Mouse (Mus musculus) stomach, postnatal 0 days (tissue): ENCODE data around the gene Krt34. TPM values are rescaled to one million over a fixed set of nuclear protein-coding genes. Genes with fewer than 3 reads are reported as not detected.

Experiments
- ATAC-seq: fragments of 200-750 bp; cut with Nextera tagmentation; 2 replicates; pipeline ENCODE4 v1.8.0; 2017; ENCODE audit not compliant: low FRiP score, low TSS enrichment
- DNase-seq: peaks from one replicate; pipeline ENCODE4 v3.0.0-alpha.2; 2016; ENCODE audit warnings: low spot score
- H3K27ac ChIP-seq: fragments of 300-500 bp; sonication (generic); replicated peaks from 2 replicates; pipeline ENCODE4 v1.5.1; 2014; ENCODE audit warnings: mild to moderate bottlenecking, control low read depth
- H3K27me3 ChIP-seq: fragments of 300-500 bp; sonication (generic); 2 replicates; pipeline ENCODE4 v1.6.1; 2014; ENCODE audit warnings: low read length; ENCODE audit not compliant: control insufficient read depth, insufficient read depth
- H3K36me3 ChIP-seq: fragments of 300-500 bp; sonication (generic); 2 replicates; pipeline ENCODE4 v1.6.1; 2014; ENCODE audit warnings: low read length, mixed read lengths; ENCODE audit not compliant: control insufficient read depth, insufficient read depth
- H3K4me1 ChIP-seq: fragments of 300-500 bp; sonication (generic); replicated peaks from 2 replicates; pipeline ENCODE4 v1.6.1; 2014; ENCODE audit warnings: antibody characterized with exemption; ENCODE audit not compliant: control insufficient read depth, insufficient read depth
- H3K4me2 ChIP-seq: fragments of 300-500 bp; sonication (generic); replicated peaks from 2 replicates; pipeline ENCODE4 v1.6.1; 2014; ENCODE audit warnings: low read depth, mild to moderate bottlenecking, control low read depth, moderate library complexity
- H3K4me3 ChIP-seq: fragments of 300-500 bp; sonication (generic); 2 replicates; pipeline ENCODE4 v1.5.1; 2014; ENCODE audit warnings: low read depth, low read length, control low read depth
- H3K9ac ChIP-seq: fragments of 300-500 bp; sonication (generic); 2 replicates; pipeline ENCODE4 v1.6.1; 2014; ENCODE audit warnings: mild to moderate bottlenecking, low read length, control low read depth, mixed read lengths
- H3K9me3 ChIP-seq: fragments of 300-500 bp; sonication (generic); 2 replicates; pipeline ENCODE4 v1.6.1; 2016; ENCODE audit warnings: low read length; ENCODE audit not compliant: control insufficient read depth
- CTCF ChIP-seq: IDR thresholded peaks from 2 replicates; pipeline ENCODE4 v1.5.1; 2016; ENCODE audit warnings: antibody characterized with exemption, low read depth, mild to moderate bottlenecking, moderate library complexity
- EP300 ChIP-seq: optimal IDR thresholded peaks from 2 replicates; pipeline ENCODE3; 2016; ENCODE audit warnings: antibody characterized with exemption
- WGBS: fragments of 180-500 bp; shearing (Covaris S2); extraction: QIAGEN DNeasy Blood & Tissue Kit; methylation state at CpG from one replicate; pipeline ENCODE4 v1.1.7; 2014; 5-methylcytosine and 5-hydroxymethylcytosine counted together
- polyA plus RNA-seq: library from polyadenylated mRNA; unstranded; fragments of >200 nt; fragmentation: Nextera tagmentation; extraction: Ambion mirVana; gene quantifications from 2 replicates; pipeline ENCODE4 v1.2.1, GENCODE M21; 2015

Krt34 gene
- polyA plus RNA-seq, 1 experiment from 2014 or later = 1.0 TPM

DNA sequence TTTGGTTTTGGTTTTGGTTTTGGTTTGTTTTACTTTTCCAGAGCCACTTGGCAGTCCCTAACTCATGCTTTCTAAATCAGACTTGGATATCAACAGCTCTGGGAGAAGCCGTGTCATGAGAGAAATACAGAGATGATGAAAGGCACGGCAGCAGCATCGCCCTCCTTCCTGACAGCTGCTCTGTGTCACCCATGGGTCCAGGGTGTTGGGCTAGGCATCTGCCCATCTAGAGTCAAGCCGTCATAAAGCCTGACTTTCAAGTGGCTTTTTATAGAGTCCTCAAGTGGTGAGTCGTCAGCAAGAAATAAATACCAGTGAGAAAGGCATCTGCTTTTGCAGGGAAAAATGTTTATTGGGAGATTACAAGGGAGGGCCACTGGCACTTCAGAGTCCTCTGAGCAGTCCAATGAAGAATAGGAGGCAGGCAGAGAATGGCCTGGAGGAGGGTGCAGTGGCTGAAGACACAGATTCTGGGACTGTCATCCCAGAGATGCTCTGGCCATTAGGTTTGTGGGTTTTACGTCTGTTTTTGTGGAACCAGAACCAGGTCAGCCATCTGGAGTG is 5.0 kb upstream of the Krt34 start:
- 74% methylated on average over 6 of the region's 6 CpGs for WGBS
- H3K27ac ChIP-seq = no peak overlapping the region
- H3K4me2 ChIP-seq = no peak overlapping the region
- H3K9ac ChIP-seq = no peak overlapping the region
- H3K4me3 ChIP-seq = no peak overlapping the region
- no peaks in the 10 kb centered on the region for H3K9me3 ChIP-seq
- TF ChIP-seq CTCF (no peak), EP300 (no peak)
- H3K36me3 ChIP-seq = no peaks in the 10 kb centered on the region
- H3K4me1 ChIP-seq = no peaks in the 10 kb centered on the region
- no peak for ATAC-seq
- DNase-seq = no peak
- no peaks in the 10 kb centered on the region for H3K27me3 ChIP-seq

DNA sequence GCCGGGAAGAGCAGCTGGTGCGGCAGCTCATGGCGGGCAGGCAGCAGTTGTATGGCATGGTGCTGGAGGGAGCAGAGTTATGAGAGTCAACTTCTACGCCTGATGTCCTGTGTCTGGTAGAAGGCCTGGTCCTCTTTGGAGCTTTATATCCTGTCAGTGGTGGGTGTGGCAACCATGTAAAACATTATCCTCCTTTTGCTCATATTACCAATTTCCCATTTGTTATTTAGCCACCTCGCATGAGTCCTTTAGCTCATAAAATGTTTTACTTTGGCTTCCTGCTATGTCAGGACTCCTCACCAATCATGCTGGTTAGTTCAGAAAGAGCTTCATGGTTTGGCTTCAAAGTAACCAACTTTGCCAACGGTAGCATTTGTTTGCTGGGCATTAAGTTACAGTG is 11.6 kb downstream of the Krt34 start, which contains the start of gene Krt33b:
Gene Krt33b, minus strand, starts transcription at position 101 of the 400 bp plus-strand sequence.
- ATAC-seq (no peak), DNase-seq (no peak)
- WGBS = 90% methylated on average over 6 of the region's 6 CpGs
- Histone ChIP-seq H3K36me3 (no peaks in the 10 kb centered on the region), H3K4me3 (no peak within 1 kb of the TSS), H3K9ac (no peak within 1 kb of the TSS), H3K27ac (no peak within 1 kb of the TSS), H3K4me2 (no peak within 1 kb of the TSS), H3K4me1 (no peaks in the 10 kb centered on the region), H3K27me3 (no peaks in the 10 kb centered on the region), H3K9me3 (no peaks in the 10 kb centered on the region)
- TF ChIP-seq CTCF (no peak), EP300 (no peak)

DNA sequence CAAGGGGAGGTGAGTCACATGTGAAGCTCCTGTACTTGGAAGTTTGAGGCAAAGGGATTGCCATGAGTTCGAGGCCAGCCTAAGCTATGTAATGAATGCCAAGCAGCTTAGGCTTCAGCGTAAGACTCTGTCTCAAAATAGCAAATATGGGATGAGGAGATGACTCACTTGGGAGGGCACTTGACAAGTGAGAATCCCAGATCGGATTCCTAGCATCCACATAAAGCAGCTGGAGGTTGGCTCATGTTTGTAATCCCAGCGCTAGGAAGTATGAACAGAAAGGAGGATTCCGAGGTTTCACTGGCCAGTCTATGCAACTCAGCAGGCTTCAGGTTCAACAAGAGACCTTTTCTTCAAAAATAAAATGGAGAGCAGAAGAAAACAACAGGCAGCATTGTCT is 19.9 kb downstream of the Krt34 start:
- TF ChIP-seq CTCF (no peak), EP300 (no peak)
- no peak for ATAC-seq
- no peak overlapping the region for H3K27ac ChIP-seq
- WGBS = 66% methylated on average over 5 of the region's 5 CpGs
- no peak overlapping the region for H3K4me2 ChIP-seq
- no peak overlapping the region for H3K4me3 ChIP-seq
- H3K4me1 ChIP-seq = no peaks in the 10 kb centered on the region; the same call in 1 of the 2 replicates
- no peaks in the 10 kb centered on the region for H3K27me3 ChIP-seq
- DNase-seq = no peak
- H3K9ac ChIP-seq = no peak overlapping the region
- no peaks in the 10 kb centered on the region for H3K36me3 ChIP-seq
- no peaks in the 10 kb centered on the region for H3K9me3 ChIP-seq

DNA sequence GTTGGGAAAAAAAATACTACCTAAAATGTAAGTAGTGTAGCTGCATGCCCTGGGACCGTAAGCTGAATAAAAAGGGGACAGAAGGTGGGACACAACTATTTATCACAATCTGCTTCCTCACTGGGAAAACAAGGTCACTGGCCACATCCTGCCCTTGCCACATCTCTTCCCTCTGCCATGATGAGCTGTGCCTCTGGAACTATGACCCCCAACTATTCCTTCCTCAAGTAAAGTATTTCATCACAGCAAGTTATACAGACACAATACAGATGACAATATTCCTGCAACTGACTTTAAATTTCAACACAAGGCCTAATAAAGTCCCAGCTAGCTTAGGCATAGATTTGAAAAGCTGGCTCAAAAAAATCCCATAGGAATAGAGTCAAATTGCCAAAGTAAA is 21.9 kb downstream of the Krt34 start:
- ATAC-seq (no peak), DNase-seq (no peak)
- no peaks in the 10 kb centered on the region; the same call in 1 of the 2 replicates for H3K4me1 ChIP-seq
- no peak overlapping the region for H3K9ac ChIP-seq
- H3K4me2 ChIP-seq = no peak overlapping the region
- H3K27ac ChIP-seq = no peak overlapping the region
- 65% methylated on average over 1 of the region's 1 CpGs for WGBS
- TF ChIP-seq CTCF (no peak), EP300 (no peak)
- H3K9me3 ChIP-seq = no peaks in the 10 kb centered on the region
- H3K36me3 ChIP-seq = no peaks in the 10 kb centered on the region
- H3K27me3 ChIP-seq = no peaks in the 10 kb centered on the region
- H3K4me3 ChIP-seq = no peak overlapping the region

DNA sequence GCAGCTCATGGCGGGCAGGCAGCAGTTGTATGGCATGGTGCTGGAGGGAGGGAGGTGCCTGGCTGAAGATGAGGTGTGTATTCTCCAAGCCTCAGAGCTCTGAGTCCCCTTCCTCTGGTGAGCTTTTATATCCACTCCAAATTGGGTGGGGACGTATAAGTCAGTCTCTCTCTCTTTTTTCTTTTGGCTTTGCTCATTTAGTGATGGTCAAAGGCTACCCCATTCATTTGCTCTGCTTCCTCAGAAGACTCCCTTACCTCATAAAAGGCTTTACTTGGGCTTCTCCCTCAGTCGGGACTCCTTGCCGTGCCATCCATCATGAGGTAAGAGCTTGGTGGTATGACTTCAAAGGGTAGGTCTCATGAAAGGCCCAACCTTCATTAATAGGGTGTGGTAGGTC is 25.2 kb downstream of the Krt34 start, which contains the start of gene Krt33a:
Gene Krt33a, minus strand, starts transcription at position 101 of the 400 bp plus-strand sequence.
- no peaks in the 10 kb centered on the region for H3K27me3 ChIP-seq
- H3K4me2 ChIP-seq = no peak within 1 kb of the TSS
- no peak for DNase-seq
- H3K4me3 ChIP-seq = no peak within 1 kb of the TSS
- TF ChIP-seq EP300 (no peak), CTCF (no peak)
- no peaks in the 10 kb centered on the region for H3K36me3 ChIP-seq
- H3K4me1 ChIP-seq = no peaks in the 10 kb centered on the region
- H3K9ac ChIP-seq = no peak within 1 kb of the TSS
- 68% methylated on average over 4 of the region's 4 CpGs for WGBS
- no peaks in the 10 kb centered on the region for H3K9me3 ChIP-seq
- no peak within 1 kb of the TSS for H3K27ac ChIP-seq
- ATAC-seq = no peak

DNA sequence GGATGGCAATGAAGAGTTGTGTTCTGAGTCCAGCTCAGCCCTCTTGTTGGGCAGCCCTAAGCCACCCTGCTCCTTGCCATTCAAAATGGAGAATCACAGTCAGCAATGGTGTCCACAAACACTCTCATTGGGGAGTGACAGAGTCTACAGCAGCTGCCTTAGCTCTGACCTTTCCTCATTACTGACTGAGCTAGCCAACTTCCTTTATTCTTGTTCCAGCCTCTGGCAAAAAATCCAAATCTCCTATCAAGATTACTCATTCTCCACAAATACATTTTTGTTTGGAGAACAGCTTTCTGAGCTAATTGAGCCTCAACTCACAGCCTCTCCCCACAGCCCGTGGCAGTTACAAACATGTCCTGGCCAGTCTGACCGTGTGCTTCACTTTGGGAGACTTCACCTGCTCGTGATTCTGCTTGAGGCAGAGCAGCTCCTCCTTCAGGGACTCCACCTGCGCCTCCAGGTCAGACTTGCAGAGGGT is 27.6 kb downstream of the Krt34 start:
- DNase-seq (peak; percentile 22), ATAC-seq (0 out of 2 replicates have a peak, but pooled peaks have one; percentile 26)
- no peak overlapping the region for H3K27ac ChIP-seq

More for the DNA sequence above, 27.6 kb downstream of the Krt34 start:
- no peaks in the 10 kb centered on the region for H3K27me3 ChIP-seq
- no peaks in the 10 kb centered on the region for H3K4me1 ChIP-seq
- WGBS = 37% methylated on average over 4 of the region's 4 CpGs
- no peaks in the 10 kb centered on the region for H3K36me3 ChIP-seq
- TF ChIP-seq CTCF = no peak
- TF ChIP-seq EP300 = no peak
- no peak overlapping the region for H3K4me3 ChIP-seq
- H3K4me2 ChIP-seq = no peak overlapping the region
- H3K9me3 ChIP-seq = no peaks in the 10 kb centered on the region
- H3K9ac ChIP-seq = no peak overlapping the region
